Mouse (Mus musculus) frontal cortex, adult (tissue): ENCODE measurements around the gene B3gnt8.
"Not testable (repeated sequence)": the region's sequence is repeated elsewhere in the genome, so short reads cannot be mapped to it uniquely, and the experiment has no call there.

Experiments
- ATAC-seq: cut with Nextera tagmentation; 2 replicates; pipeline ENCODE4 v1.9.2; 2017; ENCODE audit warnings: mild to moderate bottlenecking, moderate library complexity, mixed read lengths; ENCODE audit not compliant: low TSS enrichment

The B3gnt8 gene

DNA sequence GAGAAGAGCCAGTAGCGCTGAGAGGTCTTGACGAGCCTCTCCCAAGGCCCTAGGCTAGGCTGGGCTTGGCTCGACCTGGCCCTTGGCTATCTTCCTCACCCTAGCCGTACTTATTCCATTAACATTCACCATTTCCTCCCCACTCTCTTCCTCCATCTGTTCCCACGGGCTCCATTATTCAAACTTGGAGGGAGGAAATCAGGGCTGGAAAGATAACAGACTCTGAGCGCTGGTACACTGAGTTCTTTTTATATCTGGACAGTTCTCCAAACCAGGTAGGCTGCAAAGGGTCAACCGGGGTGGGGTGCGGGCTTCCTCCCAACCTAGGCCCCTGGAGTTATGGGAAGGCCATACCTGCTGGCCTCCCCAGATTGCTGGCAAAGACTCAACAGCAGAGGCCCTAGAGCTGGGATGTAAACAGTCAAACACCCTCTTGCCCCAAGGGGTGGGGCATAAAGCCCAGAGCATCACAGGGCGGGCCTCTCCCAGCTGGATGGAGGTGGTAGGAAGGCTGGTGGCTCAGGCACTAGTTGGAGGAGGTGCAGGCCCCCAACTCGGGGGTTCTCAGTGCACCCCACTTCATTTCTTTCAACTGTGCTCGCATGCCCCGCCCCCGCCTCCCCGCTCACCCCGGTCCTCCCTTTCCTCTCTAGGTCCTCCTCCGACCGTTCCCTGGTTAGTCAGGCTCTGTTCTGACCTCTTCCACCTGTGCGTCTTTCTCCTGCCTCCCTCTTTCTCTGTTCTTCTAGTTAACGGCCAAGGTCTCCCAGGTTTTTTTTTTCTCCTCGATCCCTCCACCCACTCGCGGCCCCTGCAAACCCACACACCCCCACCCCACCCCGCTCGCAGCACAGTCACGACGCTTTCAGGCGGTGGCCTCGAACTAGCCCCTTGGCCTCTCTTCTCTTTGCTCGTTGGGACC is at the start of gene B3gnt8:
Gene B3gnt8 (plus strand): TSS at position 146 of the 922 bp plus-strand sequence.
- no peak for ATAC-seq

GRCm38 (mm10) chr7:25576793-25577437 is 49.5 kb upstream of the B3gnt8 start:
- not testable (repeated sequence) for ATAC-seq

DNA sequence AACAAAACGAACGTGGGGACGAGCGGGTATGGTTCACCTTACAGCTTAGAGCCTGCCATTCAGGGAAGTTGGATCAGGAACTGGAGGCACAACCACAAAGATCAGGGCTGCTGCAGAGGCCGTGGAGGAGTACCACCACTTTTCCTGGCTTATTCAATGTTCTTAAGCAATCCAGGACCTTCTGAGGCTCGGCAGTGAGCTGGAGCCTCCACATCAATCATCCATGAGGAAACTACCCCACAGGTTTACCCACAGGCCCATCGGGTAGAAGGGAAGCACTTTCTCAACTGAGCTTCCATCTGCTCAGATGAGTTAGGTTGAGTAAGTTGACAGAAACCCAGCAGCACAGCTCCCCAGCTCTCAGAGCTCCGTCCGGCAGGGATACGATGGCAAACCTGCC is 47.0 kb upstream of the B3gnt8 start:
- ATAC-seq, result no peak

DNA sequence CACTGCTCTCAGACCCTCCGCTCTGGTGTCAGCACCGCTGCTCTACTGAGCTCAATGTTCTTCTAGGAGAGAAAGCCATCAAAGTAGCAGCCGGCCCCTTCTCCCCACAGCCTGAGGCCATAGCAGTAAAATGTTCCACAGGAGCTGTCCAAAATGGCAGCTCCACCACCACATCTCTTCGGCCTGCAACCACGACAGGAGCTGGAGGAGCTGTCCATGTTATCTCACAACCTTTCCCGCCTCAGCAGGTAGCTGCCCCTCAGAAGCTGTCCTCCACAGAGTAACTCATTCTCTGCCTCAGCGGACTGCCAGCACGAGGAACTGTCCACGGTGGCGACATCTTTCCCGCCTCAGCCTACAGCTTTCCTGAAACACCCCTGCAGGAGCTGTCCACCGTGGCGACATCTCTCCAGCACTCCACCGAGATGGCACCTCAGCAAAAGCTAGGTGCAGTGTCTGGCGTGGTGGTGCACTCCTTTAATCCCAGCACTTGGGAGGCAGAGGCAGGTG is 44.1 kb upstream of the B3gnt8 start:
- no peak for ATAC-seq

- no peak for ATAC-seq
Observed at GRCm38 (mm10) chr7:25584651-25585050, 41.8 kb upstream of the B3gnt8 start.

DNA sequence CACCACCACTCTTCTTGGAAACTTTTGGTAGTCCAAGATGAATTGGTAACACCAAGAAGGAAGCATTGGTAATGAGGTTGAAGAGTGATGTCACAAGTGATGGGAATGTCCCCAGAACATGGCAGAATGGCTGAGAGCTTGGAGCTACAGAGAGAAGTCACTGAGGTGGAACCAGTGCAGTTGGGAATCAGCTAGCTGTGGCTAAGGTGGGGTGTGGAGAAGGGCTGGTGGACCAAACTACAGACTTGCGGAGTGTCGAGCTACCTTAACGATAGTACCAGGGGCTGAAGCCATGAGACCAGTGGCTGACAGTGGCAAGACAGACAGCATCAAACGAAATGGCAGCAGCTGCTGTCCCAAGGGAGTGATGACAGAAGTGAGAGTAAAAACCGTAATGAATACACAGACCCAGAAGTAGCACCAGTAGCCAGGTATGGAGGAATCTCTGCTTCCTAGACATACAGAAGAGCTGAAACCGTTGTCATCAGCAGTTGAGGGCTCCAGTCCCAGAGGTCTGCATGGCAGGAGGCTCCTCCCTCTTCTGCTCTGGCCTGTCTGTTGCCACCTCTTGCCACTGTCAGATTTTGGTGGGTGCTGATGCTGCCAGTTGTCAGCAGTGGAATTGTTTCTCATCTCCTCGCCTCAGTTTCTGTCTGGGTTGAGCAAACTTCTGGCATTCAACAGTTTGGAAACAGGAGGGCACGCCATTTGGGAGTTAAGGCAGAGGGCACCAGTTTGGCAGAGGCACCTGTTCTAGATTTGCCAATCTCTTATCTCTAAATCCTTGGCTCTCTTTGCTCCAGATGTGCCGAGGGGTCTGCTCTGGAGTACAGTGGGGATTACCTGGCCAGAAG is 40.9 kb upstream of the B3gnt8 start:
- no peak for ATAC-seq

DNA sequence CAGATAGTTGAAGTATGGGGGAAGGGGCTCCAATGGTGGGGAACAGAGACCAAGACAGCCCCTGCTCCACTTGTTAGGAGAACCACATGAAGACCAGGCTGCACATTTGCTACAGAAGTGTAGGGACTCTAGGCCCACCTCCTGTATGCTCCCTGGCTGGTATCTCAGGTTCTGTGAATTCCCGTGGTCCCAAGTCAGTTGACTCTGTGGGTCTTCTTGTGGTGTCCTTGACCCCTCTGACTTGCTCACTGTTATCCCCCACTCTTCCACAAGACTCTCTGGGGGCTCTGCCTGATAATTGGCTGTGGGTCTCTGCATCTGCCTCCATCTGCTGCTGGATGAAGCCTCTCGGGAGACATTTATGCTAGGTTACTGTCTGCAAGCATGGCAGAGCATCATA is 35.2 kb upstream of the B3gnt8 start:
- no peak for ATAC-seq

- no peak for ATAC-seq
Observed at GRCm38 (mm10) chr7:25593859-25594258, 32.6 kb upstream of the B3gnt8 start.

DNA sequence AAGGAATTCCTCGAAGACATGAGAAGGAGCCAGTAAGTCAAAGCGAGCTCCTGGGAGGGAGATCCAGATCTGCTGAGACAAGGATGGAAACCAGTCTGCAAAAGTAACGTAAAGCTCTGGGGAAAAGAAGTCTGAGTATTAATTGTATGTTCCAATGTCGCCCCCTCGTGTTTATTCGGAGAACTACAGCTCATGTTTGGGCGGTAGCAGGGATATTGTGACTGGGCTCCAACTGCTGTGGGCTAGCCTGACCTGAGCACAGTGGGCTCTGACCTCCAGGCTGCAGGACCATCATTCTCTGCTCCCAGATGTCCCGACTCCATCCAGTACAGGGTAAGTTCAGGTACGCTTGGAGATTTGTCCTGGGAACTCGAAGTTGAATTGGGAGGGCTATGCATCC is 26.8 kb upstream of the B3gnt8 start:
- peak; percentile 20; the same call in 1 of the 2 replicates for ATAC-seq

- no peak for ATAC-seq
Observed at GRCm38 (mm10) chr7:25600666-25601065, 25.8 kb upstream of the B3gnt8 start.

DNA sequence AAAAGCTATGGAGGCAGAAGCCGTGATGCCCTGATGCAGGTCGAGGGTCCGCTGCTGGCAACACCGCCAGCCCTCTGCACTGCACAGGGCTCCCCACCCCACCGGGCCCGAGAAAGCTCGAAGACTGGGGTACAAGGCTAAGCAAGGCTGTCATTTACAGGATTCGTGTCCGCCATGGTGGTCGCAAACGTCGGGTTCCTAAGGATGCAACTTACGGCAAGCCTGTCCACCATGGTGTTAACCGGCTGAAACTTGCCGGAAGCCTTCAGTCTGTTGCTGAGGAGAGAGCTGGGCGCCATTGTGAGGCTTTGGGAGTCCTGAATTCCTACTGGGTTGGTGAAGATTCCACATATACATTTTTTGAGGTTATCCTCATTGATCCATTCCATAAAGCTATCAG is 25.1 kb upstream of the B3gnt8 start:
- no peak for ATAC-seq

DNA sequence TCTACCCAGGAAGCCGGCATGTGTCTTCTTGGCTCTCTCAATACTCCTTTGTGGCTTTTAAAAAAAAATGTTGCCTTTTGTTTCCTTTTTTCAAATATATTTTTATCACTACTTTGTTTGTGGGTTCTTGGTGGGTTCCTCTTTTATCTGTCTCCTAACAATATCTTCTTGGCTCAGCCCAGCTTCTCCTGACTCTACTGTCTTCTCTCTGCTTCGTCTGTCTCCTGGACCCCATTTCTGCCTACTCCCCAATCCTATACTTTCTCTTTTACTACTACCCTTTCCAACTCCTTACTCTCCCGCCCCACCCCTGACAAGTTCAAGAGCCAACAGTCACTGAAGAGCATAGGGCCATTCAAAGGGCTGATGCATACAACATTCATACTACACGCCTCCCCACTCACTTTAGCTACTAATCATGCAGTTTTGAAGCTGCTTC is 19.8 kb upstream of the B3gnt8 start:
- no peak for ATAC-seq

DNA sequence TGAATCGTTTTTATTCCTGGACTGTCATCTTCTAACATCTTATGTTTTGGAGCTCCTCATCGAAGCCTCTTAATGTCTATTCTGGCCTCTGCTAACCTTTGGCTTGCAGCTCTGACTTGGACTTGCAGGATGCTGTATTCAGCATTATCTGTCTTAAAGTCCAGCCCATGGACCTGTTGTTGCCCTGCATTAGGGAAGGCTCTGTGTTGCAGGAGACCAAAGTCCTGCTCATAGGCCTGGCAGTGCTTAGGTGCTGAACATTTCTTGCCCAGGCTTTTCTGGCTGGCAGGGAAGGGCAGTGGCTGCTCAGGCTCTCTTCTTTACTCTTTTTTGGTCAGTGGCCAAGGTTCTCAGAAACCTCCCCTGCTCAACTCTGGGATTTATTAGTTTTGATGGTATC is 19.3 kb upstream of the B3gnt8 start:
- no peak for ATAC-seq

DNA sequence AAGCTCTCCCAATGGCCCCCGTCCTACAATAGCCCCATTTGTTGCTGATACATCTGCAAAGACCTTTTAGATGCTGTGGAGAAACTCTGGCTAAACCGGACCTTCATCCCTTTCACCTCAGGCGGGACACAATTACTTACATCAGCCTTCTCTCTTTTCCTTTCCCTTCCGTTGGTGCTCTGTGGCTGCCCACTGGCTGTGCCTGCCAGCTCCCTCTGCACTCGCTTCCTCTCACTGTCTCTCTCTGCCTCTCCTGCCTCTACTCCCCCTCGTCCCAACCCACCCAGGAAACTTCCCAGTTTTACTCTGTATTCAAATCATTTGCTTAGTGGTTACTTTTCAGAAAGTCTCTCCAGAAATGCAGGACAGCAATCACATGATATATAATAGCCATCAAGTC is 16.4 kb upstream of the B3gnt8 start:
- no peak for ATAC-seq

DNA sequence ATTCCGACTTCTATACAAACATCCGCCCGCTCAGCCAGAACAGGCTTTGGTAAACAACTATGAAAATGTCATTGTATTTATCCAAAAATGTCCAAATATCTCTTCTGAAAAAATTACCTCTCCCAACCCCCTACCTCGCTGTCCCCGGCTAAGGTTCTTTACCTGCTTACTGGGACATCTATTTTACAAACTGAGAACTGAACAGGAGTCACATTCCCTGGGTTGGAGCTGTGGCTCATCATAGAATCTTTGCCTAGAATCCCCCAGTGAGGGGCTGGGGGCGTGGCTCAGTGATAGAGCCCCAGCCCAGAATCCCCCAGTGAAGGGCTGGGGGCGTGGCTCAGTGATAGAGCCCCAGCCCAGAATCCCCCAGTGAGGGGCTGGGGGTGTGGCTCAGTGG is 15.0 kb upstream of the B3gnt8 start:
- ATAC-seq, result no peak

DNA sequence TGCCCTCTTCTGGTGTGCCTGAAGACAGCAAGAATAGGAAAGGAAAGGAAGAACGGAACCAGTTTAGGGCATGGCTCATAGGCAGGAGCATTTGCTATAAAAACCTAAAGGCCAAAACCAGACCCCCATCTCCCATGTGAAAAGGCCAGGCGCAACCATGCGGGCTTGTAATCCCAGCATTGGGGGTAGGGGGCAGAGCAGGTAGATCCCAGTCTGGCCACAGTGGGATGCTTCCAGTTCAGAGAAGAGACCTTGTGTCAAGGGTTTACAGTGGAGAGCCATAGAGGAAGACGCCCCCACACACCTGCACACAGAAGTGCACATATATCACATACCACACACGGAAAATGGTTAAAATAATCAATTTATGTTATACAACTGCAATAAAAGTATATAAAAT is 12.4 kb upstream of the B3gnt8 start:
- ATAC-seq, result no peak

DNA sequence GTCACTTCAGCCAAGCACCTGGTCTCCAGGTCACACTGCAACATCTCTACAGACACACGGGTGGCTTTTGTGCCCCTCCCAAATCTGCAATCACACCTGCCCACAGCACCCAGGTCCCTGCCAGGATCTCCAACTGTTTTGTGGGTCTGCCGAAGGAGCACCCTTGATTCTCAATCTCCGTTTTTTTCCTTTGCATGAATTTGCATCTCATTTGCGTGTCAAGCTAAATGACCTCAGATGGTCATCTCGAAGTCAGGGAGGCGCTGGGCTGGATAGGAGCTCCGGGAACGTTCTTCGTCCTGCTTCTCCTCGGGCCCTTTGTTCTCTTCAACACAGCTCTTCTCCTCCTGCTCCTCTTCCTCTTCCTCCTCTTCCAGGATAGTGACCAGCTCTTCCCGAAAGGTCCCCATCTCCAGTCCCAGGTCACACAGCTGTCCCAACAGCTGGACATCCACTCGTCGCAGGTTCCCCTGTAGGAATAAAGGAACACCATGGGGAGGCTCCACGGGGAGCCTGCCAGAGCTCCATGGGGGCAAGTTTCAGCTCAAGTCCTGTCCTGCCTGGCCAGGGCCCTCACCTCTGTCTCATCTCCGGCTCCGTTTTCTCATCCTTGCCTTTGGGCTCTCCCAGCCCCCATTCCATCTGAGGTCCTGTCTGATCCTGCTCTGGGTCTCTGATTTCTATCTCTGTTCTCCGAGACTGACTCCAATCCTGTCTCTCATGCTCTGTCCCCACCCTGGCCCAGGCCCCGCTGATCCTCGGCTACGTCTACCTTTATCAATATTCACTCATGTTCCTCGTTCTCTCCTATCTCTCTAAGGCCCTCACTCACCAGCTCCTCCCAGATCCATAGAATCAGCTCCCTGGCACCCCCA is 11.4 kb upstream of the B3gnt8 start:
- ATAC-seq, result no peak

GRCm38 (mm10) chr7:25615706-25616011 is 10.8 kb upstream of the B3gnt8 start, which contains the start of gene Erich4:
TSS of gene Erich4 (minus strand) at chr7:25615892.
- no peak for ATAC-seq

GRCm38 (mm10) chr7:25617376-25618160 is 8.9 kb upstream of the B3gnt8 start:
- no peak for ATAC-seq
